Mouse (Mus musculus): ENCODE measurements at regions not wholly inside any gene's neighbourhood (a gene's known extent, or its start where the extent isn't known, plus 50 kb on each side); places are given as distances from the start of the nearest gene placed in this dataset.

- no peak for DNase-seq
Measured at GRCm38 (mm10) chrX:76010631-76011030, 135.6 kb upstream of the Pls3 start.

- DNase-seq = peak; percentile 40
Measured at GRCm38 (mm10) chrX:75978562-75978961, 103.6 kb upstream of the Pls3 start.

- no peak for DNase-seq
Measured at GRCm38 (mm10) chrX:75974671-75975070, 99.7 kb upstream of the Pls3 start.

- DNase-seq = no peak
Measured at GRCm38 (mm10) chrX:75949694-75950093, 74.7 kb upstream of the Pls3 start.

- no peak for DNase-seq
Measured at GRCm38 (mm10) chrX:75928903-75929302, 53.9 kb upstream of the Pls3 start.
